Mouse (Mus musculus): ENCODE measurements at regions not wholly inside any gene's neighbourhood (a gene's known extent, or its start where the extent isn't known, plus 50 kb on each side); places are given as distances from the start of the nearest gene placed in this dataset.

GRCm38 (mm10) chr16:75663871-75664270 is 71.2 kb downstream of the Rbm11 start:
- Histone ChIP-seq H3K27ac (no peak overlapping the region), H3K36me3 (replicated peaks; ENCODE audit: control insufficient read depth, insufficient read depth, low read depth) (no peaks in the 10 kb centered on the region), H3K27me3 (ENCODE audit: control insufficient read depth, insufficient read depth, low read length) (no peaks in the 10 kb centered on the region), H3K9me3 (ENCODE audit: control insufficient read depth, low read length) (no peaks in the 10 kb centered on the region), H3K9ac (replicated peaks) (no peak overlapping the region), H3K4me1 (replicated peaks; ENCODE audit: control insufficient read depth in 2 of 2, insufficient read depth in 2 of 2, low read length in 1 of 2) (no peaks in the 10 kb centered on the region), H3K4me3 (ENCODE audit: insufficient read depth in 1 of 2, low read depth in 2 of 2, low read length in 2 of 2) (no peak overlapping the region), H3K4me2 (ENCODE audit: low read depth) (no peak overlapping the region)
- DNase-seq (ENCODE audit: low read depth in 3 of 3, low spot score in 3 of 3) (no peak), ATAC-seq (ENCODE audit: insufficient read depth) (no peak)
- WGBS (ENCODE audit: insufficient replicate concordance), result 53% methylated on average over 3 of the region's 3 CpGs
- TF ChIP-seq EP300 (IDR thresholded peaks at IDR 0.05; ENCODE audit: low read depth), result no peak
- no peak for TF ChIP-seq CTCF (IDR thresholded peaks at IDR 0.05; ENCODE audit: low read depth)

GRCm38 (mm10) chr16:75667589-75667988 is 74.9 kb downstream of the Rbm11 start:
- Histone ChIP-seq H3K4me2 (ENCODE audit: low read depth) (no peak overlapping the region), H3K4me3 (ENCODE audit: insufficient read depth in 1 of 2, low read depth in 2 of 2, low read length in 2 of 2) (no peak overlapping the region), H3K27ac (no peak overlapping the region), H3K9ac (replicated peaks) (no peak overlapping the region), H3K9me3 (ENCODE audit: control insufficient read depth, low read length) (no peaks in the 10 kb centered on the region), H3K36me3 (replicated peaks; ENCODE audit: control insufficient read depth, insufficient read depth, low read depth) (no peaks in the 10 kb centered on the region), H3K27me3 (ENCODE audit: control insufficient read depth, insufficient read depth, low read length) (no peaks in the 10 kb centered on the region), H3K4me1 (replicated peaks; ENCODE audit: control insufficient read depth in 2 of 2, insufficient read depth in 2 of 2, low read length in 1 of 2) (no peaks in the 10 kb centered on the region)
- DNase-seq (ENCODE audit: low read depth in 3 of 3, low spot score in 3 of 3) (no peak), ATAC-seq (ENCODE audit: insufficient read depth) (no peak)
- 65% methylated on average over 2 of the region's 2 CpGs for WGBS (ENCODE audit: insufficient replicate concordance)
- TF ChIP-seq EP300 (IDR thresholded peaks at IDR 0.05; ENCODE audit: low read depth), result no peak
- TF ChIP-seq CTCF (IDR thresholded peaks at IDR 0.05; ENCODE audit: low read depth), result no peak

DNA sequence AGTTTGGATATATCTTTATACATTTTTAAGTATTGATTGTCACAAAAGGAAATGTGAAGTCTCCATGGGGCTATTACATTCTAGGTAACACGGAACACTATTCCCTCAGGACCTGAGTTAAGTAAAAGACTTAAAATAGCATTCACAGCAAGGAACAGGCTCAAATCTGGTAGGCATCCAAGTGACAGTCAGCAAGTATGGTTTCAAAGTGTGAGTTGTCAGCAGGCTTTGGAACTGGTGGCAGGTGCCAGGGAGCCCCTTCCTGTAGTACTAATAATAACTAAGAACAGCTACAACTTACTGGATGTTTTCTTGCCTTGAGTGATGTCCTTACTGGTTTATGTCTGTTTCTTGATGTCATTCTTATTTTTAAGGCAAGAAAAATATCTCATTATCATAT is 79.5 kb downstream of the Rbm11 start:
- Histone ChIP-seq H3K27me3 (ENCODE audit: control insufficient read depth, insufficient read depth, low read length) (no peaks in the 10 kb centered on the region), H3K27ac (no peak overlapping the region), H3K36me3 (replicated peaks; ENCODE audit: control insufficient read depth, insufficient read depth, low read depth) (no peaks in the 10 kb centered on the region), H3K4me3 (ENCODE audit: insufficient read depth in 1 of 2, low read depth in 2 of 2, low read length in 2 of 2) (no peak overlapping the region), H3K9me3 (ENCODE audit: control insufficient read depth, low read length) (no peaks in the 10 kb centered on the region), H3K4me1 (replicated peaks; ENCODE audit: control insufficient read depth in 2 of 2, insufficient read depth in 2 of 2, low read length in 1 of 2) (no peaks in the 10 kb centered on the region), H3K9ac (replicated peaks) (no peak overlapping the region), H3K4me2 (ENCODE audit: low read depth) (no peak overlapping the region)
- 53% methylated on average over 1 of the region's 1 CpGs for WGBS (ENCODE audit: insufficient replicate concordance)
- ATAC-seq (ENCODE audit: insufficient read depth) (no peak), DNase-seq (ENCODE audit: low read depth in 3 of 3, low spot score in 3 of 3) (no peak)
- no peak for TF ChIP-seq CTCF (IDR thresholded peaks at IDR 0.05; ENCODE audit: low read depth)
- TF ChIP-seq EP300 (IDR thresholded peaks at IDR 0.05; ENCODE audit: low read depth), result no peak

DNA sequence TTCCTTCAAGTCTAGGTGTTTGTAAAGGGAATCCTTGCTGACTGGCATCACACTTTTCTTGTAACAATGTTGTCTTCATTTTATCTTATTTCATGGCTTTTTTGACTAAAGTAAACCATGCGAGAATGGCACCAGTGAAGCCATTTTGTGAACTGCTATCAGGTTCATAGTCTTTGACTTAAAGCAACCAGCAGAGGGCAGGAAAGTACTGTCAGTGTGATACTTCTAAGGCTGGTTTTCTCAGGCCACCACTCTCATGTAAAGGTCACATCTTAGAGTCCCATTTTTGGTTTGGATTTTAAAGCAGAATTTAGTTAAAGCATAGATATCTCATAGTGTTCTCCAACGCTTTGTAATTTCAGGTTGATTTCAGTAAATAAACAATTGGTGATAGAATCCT is 83.2 kb downstream of the Rbm11 start:
- DNase-seq (ENCODE audit: low read depth in 3 of 3, low spot score in 3 of 3) (peak; percentile 9 to 26 (median 18)), ATAC-seq (ENCODE audit: insufficient read depth) (no peak)
- no peaks in the 10 kb centered on the region for H3K36me3 ChIP-seq (replicated peaks; ENCODE audit: control insufficient read depth, insufficient read depth, low read depth)
- H3K4me1 ChIP-seq (replicated peaks; ENCODE audit: control insufficient read depth in 2 of 2, insufficient read depth in 2 of 2, low read length in 1 of 2), result no peaks in the 10 kb centered on the region
- WGBS (ENCODE audit: insufficient replicate concordance), result 43% methylated on average over 2 of the region's 2 CpGs
- no peak overlapping the region for H3K4me2 ChIP-seq (ENCODE audit: low read depth)
- H3K27me3 ChIP-seq (ENCODE audit: control insufficient read depth, insufficient read depth, low read length), result no peaks in the 10 kb centered on the region
- H3K9ac ChIP-seq (replicated peaks), result no peak overlapping the region
- no peaks in the 10 kb centered on the region for H3K9me3 ChIP-seq (ENCODE audit: control insufficient read depth, low read length)
- no peak for TF ChIP-seq EP300 (IDR thresholded peaks at IDR 0.05; ENCODE audit: low read depth)
- TF ChIP-seq CTCF (IDR thresholded peaks at IDR 0.05; ENCODE audit: low read depth), result peak; percentile 56
- H3K27ac ChIP-seq, result no peak overlapping the region
- no peak overlapping the region for H3K4me3 ChIP-seq (ENCODE audit: insufficient read depth in 1 of 2, low read depth in 2 of 2, low read length in 2 of 2)

GRCm38 (mm10) chr16:75677180-75677579 is 84.5 kb downstream of the Rbm11 start:
- DNase-seq (ENCODE audit: low read depth in 3 of 3, low spot score in 3 of 3) (no peak), ATAC-seq (ENCODE audit: insufficient read depth) (no peak)
- no peak overlapping the region for H3K4me3 ChIP-seq (ENCODE audit: insufficient read depth in 1 of 2, low read depth in 2 of 2, low read length in 2 of 2)
- H3K27ac ChIP-seq, result no peak overlapping the region
- no peak overlapping the region for H3K9ac ChIP-seq (replicated peaks)
- TF ChIP-seq CTCF (IDR thresholded peaks at IDR 0.05; ENCODE audit: low read depth), result no peak
- no peak for TF ChIP-seq EP300 (IDR thresholded peaks at IDR 0.05; ENCODE audit: low read depth)
- no peaks in the 10 kb centered on the region for H3K27me3 ChIP-seq (ENCODE audit: control insufficient read depth, insufficient read depth, low read length)
- no peaks in the 10 kb centered on the region for H3K4me1 ChIP-seq (replicated peaks; ENCODE audit: control insufficient read depth in 2 of 2, insufficient read depth in 2 of 2, low read length in 1 of 2)
- H3K9me3 ChIP-seq (ENCODE audit: control insufficient read depth, low read length), result no peaks in the 10 kb centered on the region
- no peak overlapping the region for H3K4me2 ChIP-seq (ENCODE audit: low read depth)
- 37% methylated on average over 1 of the region's 1 CpGs for WGBS (ENCODE audit: insufficient replicate concordance)
- no peaks in the 10 kb centered on the region for H3K36me3 ChIP-seq (replicated peaks; ENCODE audit: control insufficient read depth, insufficient read depth, low read depth)

Data from liver, embryonic 14.5 days (tissue).